Mouse (Mus musculus) right cerebral cortex, postnatal 36 days (tissue): ENCODE measurements around the gene Prpsap1.
"Not testable (repeated sequence)": the region's sequence is repeated elsewhere in the genome, so short reads cannot be mapped to it uniquely, and the experiment has no call there.

Experiments used
- DNase-seq, 2 experiments: peaks; one replicate each; pipeline ENCODE4 v3.0.0; 2022; ENCODE audit warnings: low spot score in 2 of 2, mixed read lengths in 1 of 2

Prpsap1 gene

GRCm38 (mm10) chr11:116430723-116431427 is 63.1 kb downstream of the Prpsap1 start:
- DNase-seq: no peak

GRCm38 (mm10) chr11:116429862-116430613 is 64.0 kb downstream of the Prpsap1 start:
- no peak for DNase-seq

GRCm38 (mm10) chr11:116428872-116429859 is 64.8 kb downstream of the Prpsap1 start:
- DNase-seq: no peak

- no peak for DNase-seq
Measured at GRCm38 (mm10) chr11:116426852-116427575, 67.0 kb downstream of the Prpsap1 start.

GRCm38 (mm10) chr11:116426328-116426727 is 67.7 kb downstream of the Prpsap1 start:
- not testable (repeated sequence) for DNase-seq

- no peak for DNase-seq
Measured at GRCm38 (mm10) chr11:116424621-116425407, 69.2 kb downstream of the Prpsap1 start.

- no peak for DNase-seq
Measured at GRCm38 (mm10) chr11:116423782-116424620, 70.0 kb downstream of the Prpsap1 start.

- DNase-seq: no peak
Measured at GRCm38 (mm10) chr11:116423214-116423613, 70.8 kb downstream of the Prpsap1 start.

- no peak for DNase-seq
Measured at GRCm38 (mm10) chr11:116422562-116422961, 71.4 kb downstream of the Prpsap1 start.

- no peak for DNase-seq
Measured at GRCm38 (mm10) chr11:116421102-116421501, 72.9 kb downstream of the Prpsap1 start.
